Mouse (Mus musculus): ENCODE measurements around the gene Btg1-ps1. TPM values are rescaled to one million over a fixed set of nuclear protein-coding genes. Genes with fewer than 3 reads are reported as not detected.
"Not testable (repeated sequence)": the region's sequence is repeated elsewhere in the genome, so short reads cannot be mapped to it uniquely, and the experiment has no call there.

Gene Btg1-ps1
- polyA plus RNA-seq (2014; fragmentation: Nextera tagmentation; extraction: Ambion mirVana), result not detected in 2 replicates

DNA sequence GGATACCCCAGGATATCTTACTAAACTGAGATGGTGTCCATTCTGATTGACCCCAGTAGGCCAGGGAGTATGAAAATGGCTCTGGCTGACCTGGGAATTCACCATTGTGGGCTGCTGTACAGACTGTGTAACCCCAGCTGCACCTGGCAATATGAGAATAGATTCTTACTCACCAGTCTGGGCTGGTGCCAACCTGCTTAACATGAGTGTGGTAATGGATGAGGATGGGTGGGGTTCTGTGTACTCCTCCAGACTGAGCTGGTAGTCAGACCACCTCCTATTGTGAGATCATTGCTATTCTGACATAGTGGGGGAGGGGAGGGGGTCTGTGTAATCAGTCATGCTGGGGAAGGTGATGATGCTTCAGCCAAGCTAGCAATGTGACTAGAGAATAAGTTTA, at the start of gene Btg1-ps1:
Gene Btg1-ps1 (minus strand): TSS at position 219 of the 400 bp plus-strand sequence.
- not testable (repeated sequence) for H3K27me3 ChIP-seq (ENCODE audit: insufficient read depth, low read length); H3K9ac ChIP-seq; DNase-seq; H3K9me3 ChIP-seq (ENCODE audit: low read depth, low read length); H3K36me3 ChIP-seq (ENCODE audit: insufficient read depth); H3K4me1 ChIP-seq (ENCODE audit: insufficient read depth); ATAC-seq (ENCODE audit: insufficient read depth); H3K4me2 ChIP-seq; H3K4me3 ChIP-seq (ENCODE audit: low read depth, low read length); H3K27ac ChIP-seq (ENCODE audit: low read depth)

DNA sequence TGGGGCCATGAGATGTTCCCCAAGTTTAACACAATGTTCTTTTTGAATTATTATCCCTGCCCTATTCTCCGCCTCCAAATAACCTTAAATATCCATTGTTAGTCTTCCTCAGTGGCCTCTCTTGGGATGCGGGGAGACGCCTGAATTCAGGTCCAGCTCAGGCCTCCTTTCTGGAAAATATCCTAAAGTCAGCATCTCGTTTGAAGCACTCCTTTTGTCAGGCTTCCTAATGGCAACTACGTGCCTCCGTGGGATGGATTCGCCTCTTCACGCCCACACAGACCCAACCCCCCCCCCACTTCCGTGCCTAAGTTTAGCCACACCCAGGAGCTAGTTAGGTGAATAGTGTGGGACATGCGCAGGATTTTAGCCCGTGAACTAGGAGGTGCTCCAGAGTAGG, 47.6 kb upstream of the Btg1-ps1 start, which contains the start of gene Rhox10:
Gene Rhox10 (plus strand): TSS at position 301 of the 400 bp plus-strand sequence.
- no peaks in the 10 kb centered on the region for H3K4me1 ChIP-seq (ENCODE audit: insufficient read depth)
- no peaks in the 10 kb centered on the region for H3K27me3 ChIP-seq (ENCODE audit: insufficient read depth, low read length)
- no peak within 1 kb of the TSS for H3K27ac ChIP-seq (ENCODE audit: low read depth)
- no peak for ATAC-seq (ENCODE audit: insufficient read depth)
- H3K4me3 ChIP-seq (ENCODE audit: low read depth, low read length), result no peak within 1 kb of the TSS
- no peak within 1 kb of the TSS for H3K9ac ChIP-seq
- no peak for TF ChIP-seq CTCF (IDR thresholded peaks at IDR 0.05; ENCODE audit: low read depth)
- H3K9me3 ChIP-seq (ENCODE audit: low read depth, low read length), result no peaks in the 10 kb centered on the region
- no peak for DNase-seq
- H3K4me2 ChIP-seq, result no peak within 1 kb of the TSS
- 82% methylated on average over 11 of the region's 11 CpGs for WGBS
- H3K36me3 ChIP-seq (ENCODE audit: insufficient read depth), result no peaks in the 10 kb centered on the region

DNA sequence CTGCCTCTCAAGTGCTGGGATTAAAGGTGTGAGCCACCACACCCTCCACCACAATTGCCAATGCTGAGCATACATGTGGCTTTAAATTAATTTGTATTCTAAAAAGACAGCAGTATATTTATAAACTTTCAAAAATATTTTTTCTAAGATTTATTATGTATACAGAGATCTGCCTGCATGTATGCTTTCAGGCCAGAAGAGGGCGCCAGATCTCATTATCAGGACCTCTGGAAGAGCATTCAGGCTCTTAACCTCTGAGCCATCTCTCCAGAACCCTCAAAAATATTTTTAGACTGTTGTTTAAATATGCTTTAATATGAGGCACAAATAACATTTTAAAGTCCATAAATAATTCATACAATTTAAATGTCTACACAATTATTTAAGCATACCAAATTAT, 42.9 kb upstream of the Btg1-ps1 start:
- Histone ChIP-seq H3K4me3 (ENCODE audit: low read depth, low read length) (no peak overlapping the region), H3K9me3 (ENCODE audit: low read depth, low read length) (no peaks in the 10 kb centered on the region), H3K27ac (ENCODE audit: low read depth) (no peak overlapping the region), H3K4me1 (ENCODE audit: insufficient read depth) (no peaks in the 10 kb centered on the region), H3K27me3 (ENCODE audit: insufficient read depth, low read length) (no peaks in the 10 kb centered on the region), H3K36me3 (ENCODE audit: insufficient read depth) (no peaks in the 10 kb centered on the region), H3K9ac (no peak overlapping the region), H3K4me2 (no peak overlapping the region)
- DNase-seq, result peak; percentile 67
- no peak for ATAC-seq (ENCODE audit: insufficient read depth)
- peak; percentile 54 for TF ChIP-seq CTCF (IDR thresholded peaks at IDR 0.05; ENCODE audit: low read depth)
- 0% methylated on average over 1 of the region's 1 CpGs for WGBS

DNA sequence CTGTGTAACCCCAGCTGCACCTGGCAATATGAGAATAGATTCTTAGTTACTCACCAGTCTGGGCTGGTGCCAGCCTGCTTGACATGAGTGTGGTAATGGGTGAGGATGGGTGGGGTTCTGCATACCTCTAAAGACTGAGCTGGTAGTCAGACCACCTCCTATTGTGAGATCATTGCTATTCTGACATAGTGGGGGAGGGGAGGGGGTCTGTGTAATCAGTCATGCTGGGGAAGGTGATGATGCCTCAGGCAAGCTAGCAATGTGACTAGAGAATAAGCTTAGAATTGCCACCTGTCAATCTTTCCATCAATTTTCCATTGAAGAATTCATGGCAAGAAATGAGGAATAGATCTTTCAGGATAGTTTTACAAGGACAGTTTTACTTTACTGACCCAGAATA, 24.4 kb upstream of the Btg1-ps1 start, which contains the start of gene Btg1-ps2:
Gene Btg1-ps2 (minus strand): TSS at position 101 of the 400 bp plus-strand sequence.
- not testable (repeated sequence) for H3K4me2 ChIP-seq; ATAC-seq (ENCODE audit: insufficient read depth); H3K4me3 ChIP-seq (ENCODE audit: low read depth, low read length); H3K4me1 ChIP-seq (ENCODE audit: insufficient read depth); DNase-seq; H3K9me3 ChIP-seq (ENCODE audit: low read depth, low read length); H3K27ac ChIP-seq (ENCODE audit: low read depth); H3K36me3 ChIP-seq (ENCODE audit: insufficient read depth); H3K9ac ChIP-seq; H3K27me3 ChIP-seq (ENCODE audit: insufficient read depth, low read length)

DNA sequence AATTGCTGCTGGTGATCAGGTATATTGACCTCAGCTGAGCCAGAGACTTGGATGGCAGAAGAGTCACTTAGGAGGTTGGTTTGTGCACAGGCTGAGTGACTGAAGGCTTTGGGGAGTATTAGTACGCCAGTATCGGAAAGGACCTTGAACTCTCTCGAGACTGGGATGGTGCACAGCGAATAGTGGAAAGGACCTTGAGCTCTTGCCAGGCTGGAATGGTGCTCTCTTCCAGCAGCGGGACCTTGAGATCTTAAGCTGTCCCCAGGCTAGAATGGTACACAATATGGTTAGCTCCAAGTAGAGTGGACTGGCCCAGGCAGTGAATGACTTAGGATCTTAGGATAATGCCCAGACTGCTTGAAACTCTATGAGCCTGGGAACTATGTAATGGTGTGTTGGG, 21.1 kb upstream of the Btg1-ps1 start:
- H3K27me3 ChIP-seq (ENCODE audit: insufficient read depth, low read length), result no peaks in the 10 kb centered on the region
- H3K4me2 ChIP-seq, result no peak overlapping the region
- H3K36me3 ChIP-seq (ENCODE audit: insufficient read depth), result no peaks in the 10 kb centered on the region
- WGBS, result 93% methylated on average over 5 of the region's 5 CpGs
- TF ChIP-seq CTCF (IDR thresholded peaks at IDR 0.05; ENCODE audit: low read depth), result no peak
- no peaks in the 10 kb centered on the region for H3K9me3 ChIP-seq (ENCODE audit: low read depth, low read length)
- DNase-seq (no peak), ATAC-seq (ENCODE audit: insufficient read depth) (no peak)
- no peak overlapping the region for H3K27ac ChIP-seq (ENCODE audit: low read depth)
- H3K4me1 ChIP-seq (ENCODE audit: insufficient read depth), result no peaks in the 10 kb centered on the region
- H3K9ac ChIP-seq, result no peak overlapping the region
- H3K4me3 ChIP-seq (ENCODE audit: low read depth, low read length), result no peak overlapping the region

DNA sequence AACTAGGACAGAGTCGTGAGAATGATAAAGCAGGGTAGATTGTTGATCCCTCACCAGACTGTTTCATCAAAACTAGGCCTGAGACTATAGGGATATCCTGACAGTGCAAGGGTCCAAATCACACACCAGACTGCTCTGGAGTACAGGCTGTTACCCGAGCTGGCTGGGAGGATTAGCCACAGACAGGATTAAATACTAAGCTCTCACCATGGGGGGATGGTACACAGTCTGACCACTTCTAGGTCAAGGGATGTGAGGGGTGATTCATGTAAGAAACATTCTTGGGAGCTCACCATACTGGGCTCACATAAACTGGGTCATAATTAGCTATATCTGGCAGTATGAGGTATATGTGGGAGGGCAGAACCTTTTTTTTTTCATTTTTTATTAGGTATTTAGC, 15.2 kb upstream of the Btg1-ps1 start:
- ATAC-seq (ENCODE audit: insufficient read depth) (no peak), DNase-seq (no peak)
- Histone ChIP-seq H3K27me3 (ENCODE audit: insufficient read depth, low read length) (no peaks in the 10 kb centered on the region), H3K9ac (no peak overlapping the region), H3K9me3 (ENCODE audit: low read depth, low read length) (no peaks in the 10 kb centered on the region), H3K27ac (ENCODE audit: low read depth) (no peak overlapping the region), H3K4me2 (no peak overlapping the region), H3K4me3 (ENCODE audit: low read depth, low read length) (no peak overlapping the region), H3K36me3 (ENCODE audit: insufficient read depth) (no peaks in the 10 kb centered on the region), H3K4me1 (ENCODE audit: insufficient read depth) (no peaks in the 10 kb centered on the region)
- TF ChIP-seq CTCF (IDR thresholded peaks at IDR 0.05; ENCODE audit: low read depth), result no peak
- 63% methylated on average over 2 of the region's 2 CpGs for WGBS

DNA sequence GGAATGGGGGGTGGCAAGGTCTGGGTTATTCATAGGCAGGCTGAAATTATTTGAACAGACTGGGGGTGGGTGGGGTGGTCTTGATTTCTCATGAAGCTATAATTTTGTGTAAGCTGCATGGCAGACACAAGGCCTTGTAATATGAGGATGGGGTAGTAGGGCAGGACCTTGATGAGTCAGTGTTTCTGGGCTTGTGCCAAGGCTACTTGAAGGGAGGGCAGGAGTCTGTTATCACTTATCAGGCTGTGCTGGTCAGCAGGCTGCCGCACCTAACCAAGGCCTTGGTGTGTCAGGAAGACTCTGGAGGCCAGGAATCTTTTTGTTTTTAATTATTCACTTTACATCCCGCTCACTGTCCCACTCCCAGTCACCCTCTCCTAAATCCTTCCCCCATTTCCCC, 9.9 kb downstream of the Btg1-ps1 start:
- Histone ChIP-seq H3K9ac (no peak overlapping the region), H3K4me3 (ENCODE audit: low read depth, low read length) (no peak overlapping the region), H3K4me2 (no peak overlapping the region), H3K27ac (ENCODE audit: low read depth) (no peak overlapping the region), H3K9me3 (ENCODE audit: low read depth, low read length) (no peaks in the 10 kb centered on the region), H3K27me3 (ENCODE audit: insufficient read depth, low read length) (no peaks in the 10 kb centered on the region), H3K36me3 (ENCODE audit: insufficient read depth) (no peaks in the 10 kb centered on the region), H3K4me1 (ENCODE audit: insufficient read depth) (no peaks in the 10 kb centered on the region)
- no peak for ATAC-seq (ENCODE audit: insufficient read depth)
- TF ChIP-seq CTCF (IDR thresholded peaks at IDR 0.05; ENCODE audit: low read depth), result no peak
- no peak for DNase-seq
- WGBS, result 50% methylated on average over 2 of the region's 2 CpGs

Other genes with a start within 250 kb of the Btg1-ps1 start
- 4.0 and 4.7 TPM in 2 replicates for gene Rhox5, start 214.0 kb downstream of the Btg1-ps1 start, polyA plus RNA-seq (2014; fragmentation: Nextera tagmentation; extraction: Ambion mirVana)
- not detected in 2 replicates for gene Rhox6, start 191.9 kb downstream of the Btg1-ps1 start, polyA plus RNA-seq (2014; fragmentation: Nextera tagmentation; extraction: Ambion mirVana)
- not detected in 2 replicates for gene Rhox7a, start 187.1 kb downstream of the Btg1-ps1 start, polyA plus RNA-seq (2014; fragmentation: Nextera tagmentation; extraction: Ambion mirVana)
- not detected in 2 replicates for gene Rhox8, start 139.9 kb downstream of the Btg1-ps1 start, polyA plus RNA-seq (2014; fragmentation: Nextera tagmentation; extraction: Ambion mirVana)
- gene Rhox7b, start 121.6 kb downstream of the Btg1-ps1 start, polyA plus RNA-seq (2014; fragmentation: Nextera tagmentation; extraction: Ambion mirVana), result not detected in 2 replicates
- gene Rhox9, start 117.0 kb downstream of the Btg1-ps1 start, polyA plus RNA-seq (2014; fragmentation: Nextera tagmentation; extraction: Ambion mirVana), result not detected in 2 replicates
- gene Btg1-ps2, start 24.3 kb upstream of the Btg1-ps1 start, polyA plus RNA-seq (2014; fragmentation: Nextera tagmentation; extraction: Ambion mirVana), result not detected in 2 replicates
- not detected in 2 replicates for gene Rhox10, start 47.7 kb upstream of the Btg1-ps1 start, polyA plus RNA-seq (2014; fragmentation: Nextera tagmentation; extraction: Ambion mirVana)
- not detected in 2 replicates for gene Rhox11, start 66.3 kb upstream of the Btg1-ps1 start, polyA plus RNA-seq (2014; fragmentation: Nextera tagmentation; extraction: Ambion mirVana)
- not detected in 2 replicates for gene Rhox12, start 92.1 kb upstream of the Btg1-ps1 start, polyA plus RNA-seq (2014; fragmentation: Nextera tagmentation; extraction: Ambion mirVana)
- not detected in 2 replicates for gene Rhox13, start 102.4 kb upstream of the Btg1-ps1 start, polyA plus RNA-seq (2014; fragmentation: Nextera tagmentation; extraction: Ambion mirVana)
- gene Zbtb33, start 171.0 kb upstream of the Btg1-ps1 start, polyA plus RNA-seq (2014; fragmentation: Nextera tagmentation; extraction: Ambion mirVana), result 5.6 and 6.0 TPM in 2 replicates
- 23.3 and 26.0 TPM in 2 replicates for gene Tmem255a, start 233.6 kb upstream of the Btg1-ps1 start, polyA plus RNA-seq (2014; fragmentation: Nextera tagmentation; extraction: Ambion mirVana)

Measured in lung, embryonic 14.5 days (tissue).